In the genomic region with DNA sequence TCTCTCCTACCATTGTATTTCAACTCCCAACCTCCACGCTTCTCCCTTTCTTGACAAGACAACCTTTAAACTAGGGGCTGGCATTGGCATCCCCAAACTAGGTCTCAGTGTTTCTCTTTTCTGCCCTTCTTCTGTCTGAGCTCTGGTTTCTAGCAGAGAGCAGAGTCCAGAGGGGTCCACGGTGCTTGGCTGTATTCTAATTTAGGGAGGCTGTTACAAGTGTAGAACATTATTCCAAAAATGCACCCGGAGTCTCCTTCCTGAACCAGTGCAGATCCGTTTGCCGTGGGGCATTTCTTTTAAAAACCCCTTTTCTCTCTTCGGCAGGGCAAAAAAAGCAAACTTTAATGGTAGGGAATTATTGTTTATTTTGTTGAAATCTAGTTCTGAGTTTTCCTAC, we compare ENCODE assay signal across 8 mouse cellular contexts. TPM values are rescaled to one million over a fixed set of nuclear protein-coding genes. Genes with fewer than 3 reads are reported as not detected.
DNase-seq lines count a peak whose midpoint lies in the region; ATAC-seq lines count a peak whose summit lies in the region.

No protein-coding gene starts in this region.

- peak; percentile 31 to 34 for DNase-seq in layer of hippocampus, postnatal 14 days (ENCODE audit: low spot score in 2 of 2)
- no peak for DNase-seq in layer of hippocampus, postnatal 10 days (ENCODE audit: low spot score in 2 of 2)
- DNase-seq in embryonic facial prominence, embryonic 11.5 days (ENCODE audit: low spot score), result no peak
- DNase-seq in urinary bladder, adult 18-20 months (ENCODE audit: low spot score in 2 of 2), result no peak
- DNase-seq in right cerebral cortex, postnatal 36 days (ENCODE audit: low spot score in 2 of 2), result no peak
- DNase-seq in gastrocnemius, postnatal 4 days (ENCODE audit: low spot score in 2 of 2), result no peak

- no peaks in the 10 kb centered on the region for H3K79me2 ChIP-seq in macrophage (ENCODE audit: inconsistent target)

- 0 out of 2 replicates have a peak overlapping the region, but pooled peaks have one; percentile 5 for H3K4me3 ChIP-seq in embryonic facial prominence, embryonic 11.5 days (ENCODE audit: low read depth, low read length)
- H3K4me3 ChIP-seq in hindbrain, embryonic 12.5 days, result peak overlapping the region; percentile 100
- H3K4me3 ChIP-seq in macrophage (ENCODE audit: inconsistent target), result peak overlapping the region; percentile 57; the same call in 1 of the 2 replicates

- no peaks in the 10 kb centered on the region for H3K9me3 ChIP-seq in embryonic facial prominence, embryonic 11.5 days (replicated peaks; ENCODE audit: control insufficient read depth, low read length)
- no peaks in the 10 kb centered on the region for H3K9me3 ChIP-seq in hindbrain, embryonic 12.5 days (replicated peaks)

- peak overlapping the region; percentile 78 for H3K27ac ChIP-seq in embryonic facial prominence, embryonic 11.5 days (replicated peaks; ENCODE audit: low read depth, low read length)
- peak overlapping the region; percentile 100 for H3K27ac ChIP-seq in hindbrain, embryonic 12.5 days
- H3K27ac ChIP-seq in macrophage, result peak overlapping the region; percentile 53

- no peak for ATAC-seq in embryonic facial prominence, embryonic 11.5 days (replicated peaks; ENCODE audit: insufficient number of reproducible peaks, low FRiP score, low TSS enrichment, low read depth)
- ATAC-seq in hindbrain, embryonic 12.5 days (ENCODE audit: low FRiP score), result no peak

- peak overlapping the region; percentile 56 for H3K9ac ChIP-seq in embryonic facial prominence, embryonic 11.5 days (replicated peaks; ENCODE audit: low read length)
- 0 out of 2 replicates have a peak overlapping the region, but pooled peaks have one; percentile 51 for H3K9ac ChIP-seq in hindbrain, embryonic 12.5 days

- H3K4me2 ChIP-seq in embryonic facial prominence, embryonic 11.5 days (ENCODE audit: low read depth, low read length), result peak overlapping the region; percentile 45
- peak overlapping the region; percentile 93 for H3K4me2 ChIP-seq in hindbrain, embryonic 12.5 days (replicated peaks)

- H3K27me3 ChIP-seq in embryonic facial prominence, embryonic 11.5 days (ENCODE audit: control insufficient read depth, insufficient read depth, low read length), result no peaks in the 10 kb centered on the region
- H3K27me3 ChIP-seq in hindbrain, embryonic 12.5 days, result no peaks in the 10 kb centered on the region

- H3K4me1 ChIP-seq in embryonic facial prominence, embryonic 11.5 days (ENCODE audit: control insufficient read depth, insufficient read depth, low read length), result peaks cover 24% of the 10 kb centered on the region
- peaks cover 46% of the 10 kb centered on the region for H3K4me1 ChIP-seq in hindbrain, embryonic 12.5 days

- WGBS in embryonic facial prominence, embryonic 11.5 days, result 0% methylated on average over 6 of the region's 6 CpGs
- WGBS in hindbrain, embryonic 12.5 days, result 2% methylated on average over 6 of the region's 6 CpGs
- WGBS in macrophage (ENCODE audit: missing documents), result 8% methylated on average over 6 of the region's 6 CpGs

- no peaks in the 10 kb centered on the region for H3K36me3 ChIP-seq in embryonic facial prominence, embryonic 11.5 days (replicated peaks; ENCODE audit: control insufficient read depth, insufficient read depth, low read depth, low read length)
- H3K36me3 ChIP-seq in hindbrain, embryonic 12.5 days, result peaks cover 12% of the 10 kb centered on the region; the same call in 1 of the 2 replicates
- H3K36me3 ChIP-seq in macrophage (ENCODE audit: inconsistent target), result no peaks in the 10 kb centered on the region

RNA-seq across cellular contexts. Expression of gene Ssbp3, which starts 0.7 kb away (rescaled TPM):
- total RNA-seq in layer of hippocampus, postnatal 14 days (2021), result 100 to 1,000 TPM; 106 to 119 TPM
- total RNA-seq in layer of hippocampus, postnatal 10 days (2021), result 100 to 1,000 TPM in 1 of 2 experiments, 10 to 100 TPM in 1; 89.5 to 106 TPM
- polyA plus RNA-seq in embryonic facial prominence, embryonic 11.5 days (2014; fragmentation: Nextera tagmentation; extraction: Ambion mirVana), result 129 and 138 TPM in 2 replicates
- polyA plus RNA-seq in hindbrain, embryonic 12.5 days (2016; fragmentation: Nextera tagmentation; extraction: Ambion mirVana), result 285 and 302 TPM in 2 replicates
- total RNA-seq in macrophage (2018; cell fraction: chromatin; rRNA removed), result 10 to 100 TPM in 23 of 26 experiments, 1 to 10 TPM in 3; 6.7 to 76.0 (median 27.1) TPM
- 10 to 100 TPM; 13.8 to 30.2 (median 21.6) TPM for total RNA-seq in macrophage (2018; cell fraction: cytosol; rRNA removed)
- total RNA-seq in macrophage (2018; cell fraction: nucleus; rRNA removed), result 10 to 100 TPM in 22 of 26 experiments, 1 to 10 TPM in 4; 4.9 to 56.0 (median 16.1) TPM
- 20.3 to 44.3 TPM (median 27.6 TPM) in 3 replicates for polyA plus RNA-seq in macrophage (2018)
- total RNA-seq in gastrocnemius, postnatal 4 days (2021), result 10 to 100 TPM; 65.7 to 73.4 TPM

Comparison
In these comparisons a context has a peak if more than half of its experiments do, and no peak if none do; other contexts are left out.
1. DNase-seq: peak in layer of hippocampus, postnatal 14 days (2 of 2); none in layer of hippocampus, postnatal 10 days (0 of 2), embryonic facial prominence, embryonic 11.5 days (single experiment), urinary bladder, adult 18-20 months (0 of 2), right cerebral cortex, postnatal 36 days (0 of 2) and gastrocnemius, postnatal 4 days (0 of 2).
2. H3K4me3 ChIP-seq: peak in every context shown above with its lines; median percentile 100 in hindbrain, embryonic 12.5 days; 57 in macrophage; 5 in embryonic facial prominence, embryonic 11.5 days.
3. Peak in every context shown above with its lines, with median percentiles within 50 percentile points of each other: H3K27ac ChIP-seq.